Mouse (Mus musculus) G1E (cell line): ENCODE data around the gene Ebf1. TPM values are rescaled to one million over a fixed set of nuclear protein-coding genes. Genes with fewer than 3 reads are reported as not detected.

Source experiments
- ATAC-seq: 2 replicates; pipeline ENCODE4 v1.8.0; 2016; ENCODE audit warnings: mild to moderate bottlenecking; ENCODE audit not compliant: insufficient number of reproducible peaks, poor library complexity, low FRiP score, severe bottlenecking; ENCODE audit errors: extremely low read depth
- DNase-seq: peaks from one replicate; pipeline ENCODE4 v3.0.0; 2012; ENCODE audit warnings: low spot score
- H3K27me3 ChIP-seq: 2 replicates; pipeline ENCODE4 v1.6.1; 2012; ENCODE audit warnings: mild to moderate bottlenecking, low read length, inconsistent platforms; ENCODE audit not compliant: insufficient read depth
- H3K36me3 ChIP-seq: replicated peaks from 2 replicates; pipeline ENCODE3; 2012; ENCODE audit warnings: mild to moderate bottlenecking, inconsistent platforms
- H3K4me1 ChIP-seq: 2 replicates; pipeline ENCODE4 v1.6.1; 2012; ENCODE audit warnings: low read depth, low read length, inconsistent platforms, mixed read lengths; ENCODE audit not compliant: insufficient read depth
- H3K4me3 ChIP-seq: 2 replicates; pipeline ENCODE4 v1.5.1; 2012; ENCODE audit warnings: low read depth, mild to moderate bottlenecking, inconsistent platforms, low read length, moderate library complexity, mixed read lengths
- H3K9me3 ChIP-seq: replicated peaks from 2 replicates; pipeline ENCODE4 v1.6.1; 2012; ENCODE audit warnings: inconsistent platforms
- CTCF ChIP-seq: IDR thresholded peaks from 2 replicates; pipeline ENCODE4 v1.5.1; 2012; ENCODE audit warnings: low read depth, low read length, inconsistent platforms, mixed read lengths
- GATA1 ChIP-seq: IDR thresholded peaks from 2 replicates; pipeline ENCODE4 v1.6.1; 2012; ENCODE audit warnings: borderline replicate concordance, low read length, inconsistent platforms, mixed read lengths
- GATA2 ChIP-seq: IDR thresholded peaks from 2 replicates; pipeline ENCODE4 v1.6.1; 2012; ENCODE audit warnings: low read depth, low read length, inconsistent platforms, borderline replicate concordance
- POLR2AphosphoS5 ChIP-seq: IDR thresholded peaks from 2 replicates; pipeline ENCODE4 v1.6.1; 2012; ENCODE audit warnings: low read depth, low read length, inconsistent platforms; ENCODE audit not compliant: insufficient replicate concordance
- TAL1 ChIP-seq: conservative IDR thresholded peaks from 2 replicates; pipeline ENCODE4 v1.6.1; 2012; ENCODE audit warnings: low read depth, low read length, inconsistent platforms, mixed read lengths
- polyA plus RNA-seq: library from polyadenylated mRNA; stranded (reverse); fragments of >175 nt; gene quantifications from 2 replicates; pipeline ENCODE4 v1.2.3, GENCODE M21; 2012
- total RNA-seq, 2 experiments: library from RNA; stranded (forward) in 1 of 2; stranded (reverse) in 1 of 2; fragments of 200-1000 nt in 1 of 2; fragments of >200 nt in 1 of 2; fragmentation: Nextera tagmentation in 1 of 2; gene quantifications; 2 replicates each; pipeline ENCODE4 v1.2.3; 2014 to 2017

Ebf1 gene
- total and polyA plus RNA-seq, 3 experiments, result 0.05 TPM; not detected in 2

DNA sequence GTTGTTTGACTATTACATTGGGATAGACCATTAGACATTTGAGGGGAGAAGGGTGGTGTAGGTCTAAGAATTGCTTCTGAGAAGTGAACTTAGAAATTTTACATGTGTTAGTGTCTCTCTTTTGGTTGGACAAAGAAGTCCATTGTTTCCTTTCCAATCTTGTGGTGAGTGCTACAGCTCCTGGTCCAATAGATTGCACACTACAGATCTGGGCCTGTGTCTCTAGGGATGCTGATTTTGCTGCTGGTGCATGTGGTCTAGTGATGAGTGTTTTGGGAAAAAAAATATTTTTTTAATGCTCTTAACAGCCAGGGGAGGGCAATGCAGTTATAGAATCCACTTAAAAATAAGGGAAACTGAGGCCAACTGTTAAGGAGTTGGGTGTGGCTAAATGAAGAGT lies 276.9 kb downstream of the Ebf1 start:
- ATAC-seq, result no peak
- Histone ChIP-seq H3K36me3 (no peaks in the 10 kb centered on the region), H3K4me1 (no peaks in the 10 kb centered on the region), H3K9me3 (no peaks in the 10 kb centered on the region), H3K27me3 (no peaks in the 10 kb centered on the region), H3K4me3 (no peak overlapping the region)
- TF ChIP-seq GATA1 (no peak), TAL1 (no peak), POLR2AphosphoS5 (no peak), GATA2 (no peak), CTCF (no peak)
- DNase-seq, result no peak

DNA sequence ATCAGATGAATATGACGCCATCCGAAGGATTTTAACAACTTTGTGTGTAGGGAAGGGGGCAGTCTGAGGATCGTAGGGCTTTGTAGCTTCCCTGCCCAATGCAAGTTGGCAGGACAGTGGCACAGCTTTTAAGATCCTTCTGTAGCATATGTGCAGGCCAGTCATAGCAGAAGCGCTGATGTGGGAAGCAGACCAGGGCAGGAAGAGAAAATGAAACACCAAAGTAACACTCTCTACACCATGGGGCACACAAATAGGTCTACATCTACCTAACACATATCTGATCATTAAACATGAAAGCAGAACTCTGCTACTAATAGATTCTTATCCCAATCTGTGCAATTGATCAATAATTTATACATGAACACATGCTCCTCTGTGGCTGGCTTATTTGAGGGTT lies 277.7 kb downstream of the Ebf1 start:
- Histone ChIP-seq H3K36me3 (no peaks in the 10 kb centered on the region), H3K4me1 (no peaks in the 10 kb centered on the region), H3K9me3 (no peaks in the 10 kb centered on the region), H3K27me3 (no peaks in the 10 kb centered on the region), H3K4me3 (no peak overlapping the region)
- ATAC-seq (no peak), DNase-seq (no peak)
- no peak for TF ChIP-seq POLR2AphosphoS5
- TF ChIP-seq GATA1, result no peak
- no peak for TF ChIP-seq GATA2

DNA sequence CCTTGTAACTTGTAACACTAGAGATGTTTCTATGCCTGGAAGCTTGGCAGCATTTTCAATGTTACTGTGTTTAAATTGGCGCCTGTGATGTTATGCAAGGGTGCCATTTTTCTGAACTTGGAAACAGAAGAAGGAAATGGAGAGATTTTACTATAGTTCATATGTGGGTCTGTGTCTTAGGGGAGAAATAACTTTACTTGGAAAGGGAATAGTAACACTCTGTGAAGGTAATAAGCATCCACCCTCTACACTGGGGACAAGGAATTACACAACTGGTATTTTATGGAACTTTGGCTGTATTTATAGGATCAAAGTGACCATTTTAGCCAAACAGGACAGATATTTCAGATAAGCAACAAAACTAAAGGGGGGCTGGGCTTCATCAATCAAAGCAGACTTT lies 278.8 kb downstream of the Ebf1 start:
- H3K36me3 ChIP-seq, result no peaks in the 10 kb centered on the region

DNA sequence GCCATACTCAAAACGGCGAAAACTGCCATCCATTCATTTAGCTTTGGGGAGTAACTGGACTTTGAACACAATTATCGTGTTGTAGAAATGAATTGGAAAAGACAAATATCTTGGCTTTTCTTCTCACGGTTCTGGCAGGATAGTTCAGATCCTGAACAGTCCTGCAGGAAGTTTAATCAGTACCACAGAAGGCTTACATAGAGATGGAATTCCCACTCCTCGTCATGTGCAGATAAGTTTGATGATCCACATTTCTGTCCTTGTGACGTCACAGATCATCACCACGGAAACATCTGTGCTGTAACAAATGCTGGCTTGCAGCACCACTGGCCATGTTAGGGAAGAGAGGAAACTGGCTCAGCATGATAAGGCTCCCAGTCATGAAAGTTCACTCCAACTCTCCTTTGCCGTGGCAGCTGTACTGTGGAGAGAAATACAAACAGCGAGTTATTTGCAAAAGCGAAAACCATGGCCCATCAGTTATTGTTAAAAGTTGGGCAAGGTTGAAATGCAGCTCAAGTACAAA lies 280.1 kb downstream of the Ebf1 start:
- no peaks in the 10 kb centered on the region for H3K27me3 ChIP-seq
- TF ChIP-seq TAL1, result no peak
- no peak for TF ChIP-seq POLR2AphosphoS5
- no peak for TF ChIP-seq GATA1
- no peak for TF ChIP-seq CTCF
- TF ChIP-seq GATA2, result no peak
- H3K36me3 ChIP-seq, result no peaks in the 10 kb centered on the region
- no peak for DNase-seq
- no peak overlapping the region for H3K4me3 ChIP-seq
- ATAC-seq, result no peak
- H3K9me3 ChIP-seq, result no peaks in the 10 kb centered on the region
- H3K4me1 ChIP-seq, result no peaks in the 10 kb centered on the region

More for the DNA sequence above, 278.8 kb downstream of the Ebf1 start:
- H3K4me1 ChIP-seq, result no peaks in the 10 kb centered on the region
- no peak overlapping the region for H3K4me3 ChIP-seq
- no peaks in the 10 kb centered on the region for H3K27me3 ChIP-seq
- no peak for ATAC-seq
- TF ChIP-seq POLR2AphosphoS5 (no peak), GATA2 (no peak)
- DNase-seq, result no peak
- H3K9me3 ChIP-seq, result no peaks in the 10 kb centered on the region

DNA sequence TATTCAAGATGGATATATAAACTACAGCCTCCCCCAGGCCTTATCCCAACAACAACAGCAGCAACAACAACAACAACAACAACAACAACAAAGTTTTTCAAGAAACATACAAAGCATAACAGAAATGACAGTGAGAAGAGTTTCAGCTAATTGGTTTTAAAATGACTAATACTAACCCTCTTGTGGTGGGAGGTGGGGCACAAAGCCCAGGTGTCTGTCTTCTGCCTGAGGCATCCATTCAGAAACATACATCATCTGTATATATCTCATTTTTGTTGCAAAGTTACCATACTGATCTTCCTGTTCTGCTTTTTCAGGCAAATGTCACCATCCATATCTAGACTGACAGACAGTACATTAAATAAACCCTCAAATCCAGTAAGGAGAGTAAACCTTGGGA lies 282.4 kb downstream of the Ebf1 start:
- DNase-seq, result no peak
- Histone ChIP-seq H3K4me3 (no peak overlapping the region), H3K4me1 (no peaks in the 10 kb centered on the region), H3K36me3 (no peaks in the 10 kb centered on the region), H3K27me3 (no peaks in the 10 kb centered on the region), H3K9me3 (no peaks in the 10 kb centered on the region)
- no peak for ATAC-seq
- TF ChIP-seq POLR2AphosphoS5 (no peak), GATA1 (no peak), CTCF (no peak), TAL1 (no peak), GATA2 (no peak)

DNA sequence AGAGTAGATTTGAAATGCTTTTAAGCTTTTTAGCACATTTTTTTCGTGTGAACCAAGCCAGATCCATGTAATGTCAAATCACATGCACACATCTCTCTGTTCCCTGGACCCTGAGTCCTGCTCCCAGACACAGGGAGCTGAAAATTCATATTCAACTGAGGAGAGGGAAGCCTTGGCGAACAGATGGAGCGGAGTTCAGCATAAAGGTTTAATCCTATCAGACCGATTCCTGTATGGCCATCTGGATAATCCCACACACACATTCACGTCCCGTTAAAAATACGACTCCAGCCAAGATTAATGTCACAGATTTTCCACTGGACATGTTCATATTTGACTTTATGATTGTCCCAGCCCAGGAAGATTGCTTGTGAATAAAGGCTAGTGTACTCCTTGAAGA lies 282.8 kb downstream of the Ebf1 start:
- no peaks in the 10 kb centered on the region for H3K9me3 ChIP-seq
- no peak overlapping the region for H3K4me3 ChIP-seq
- H3K4me1 ChIP-seq, result no peaks in the 10 kb centered on the region
- no peak for TF ChIP-seq TAL1
- ATAC-seq (no peak), DNase-seq (no peak)
- no peaks in the 10 kb centered on the region for H3K27me3 ChIP-seq
- no peaks in the 10 kb centered on the region for H3K36me3 ChIP-seq

DNA sequence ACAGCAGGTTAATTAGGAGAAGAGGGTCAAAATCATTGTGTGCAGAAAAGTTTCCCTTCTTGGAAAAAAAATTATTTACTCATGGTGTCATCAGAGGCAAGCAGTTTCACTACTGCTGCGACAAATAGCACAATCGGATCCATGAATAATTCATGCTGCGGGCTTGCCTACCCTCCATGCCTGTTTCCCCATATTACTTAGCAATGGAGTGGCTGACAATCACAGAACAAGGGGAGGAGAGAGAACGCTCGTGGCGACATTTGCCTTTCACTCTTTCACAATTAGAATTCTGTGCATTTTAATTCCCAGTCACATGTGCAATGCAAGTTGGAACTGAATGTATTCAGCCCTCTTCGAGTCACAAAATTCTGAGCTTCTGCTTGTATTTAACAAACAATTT lies 283.4 kb downstream of the Ebf1 start:
- Histone ChIP-seq H3K4me1 (no peaks in the 10 kb centered on the region), H3K4me3 (no peak overlapping the region), H3K27me3 (no peaks in the 10 kb centered on the region), H3K9me3 (no peaks in the 10 kb centered on the region), H3K36me3 (no peaks in the 10 kb centered on the region)
- DNase-seq (no peak), ATAC-seq (no peak)
- TF ChIP-seq CTCF, result no peak
- TF ChIP-seq GATA1, result no peak
- TF ChIP-seq POLR2AphosphoS5, result no peak
- no peak for TF ChIP-seq GATA2
- TF ChIP-seq TAL1, result no peak
